Mouse (Mus musculus) mature B cell (primary cell): ENCODE results near the gene Plxna2.

Experiments
- in situ Hi-C: fragments of 300-500 bp; cut with MboI; formaldehyde crosslinking; loops from 2 replicates; pipeline ENCODE4 v1.14.3; 2019

Gene Plxna2

GRCm38 (mm10) chr1:194660426-194661119 lies 42.6 kb downstream of the Plxna2 start:
- in situ Hi-C loops: no loop called here

GRCm38 (mm10) chr1:194663021-194663420 lies 45.0 kb downstream of the Plxna2 start:
- in situ Hi-C loops: no loop called here

- in situ Hi-C loops: no loop called here
Observed at GRCm38 (mm10) chr1:194665715-194666114, 47.7 kb downstream of the Plxna2 start.

- in situ Hi-C loops: no loop called here
Observed at GRCm38 (mm10) chr1:194671783-194672524, 53.9 kb downstream of the Plxna2 start.

- in situ Hi-C loops: no loop called here
Observed at GRCm38 (mm10) chr1:194672525-194672894, 54.5 kb downstream of the Plxna2 start.

GRCm38 (mm10) chr1:194673229-194673628 lies 55.2 kb downstream of the Plxna2 start:
- in situ Hi-C loops: no loop called here

- in situ Hi-C loops: no loop called here
Observed at GRCm38 (mm10) chr1:194675106-194675890, 57.3 kb downstream of the Plxna2 start.

GRCm38 (mm10) chr1:194675891-194676200 lies 57.8 kb downstream of the Plxna2 start:
- in situ Hi-C loops: no loop called here

- in situ Hi-C loops: no loop called here
Observed at GRCm38 (mm10) chr1:194677878-194678277, 59.9 kb downstream of the Plxna2 start.

- in situ Hi-C loops: no loop called here
Observed at GRCm38 (mm10) chr1:194679147-194679546, 61.1 kb downstream of the Plxna2 start.

- in situ Hi-C loops: no loop called here
Observed at GRCm38 (mm10) chr1:194680136-194680535, 62.1 kb downstream of the Plxna2 start.

GRCm38 (mm10) chr1:194682021-194682420 lies 64.0 kb downstream of the Plxna2 start:
- in situ Hi-C loops: no loop called here

- in situ Hi-C loops: no loop called here
Observed at GRCm38 (mm10) chr1:194683132-194683531, 65.1 kb downstream of the Plxna2 start.

GRCm38 (mm10) chr1:194685896-194686295 lies 67.9 kb downstream of the Plxna2 start:
- in situ Hi-C loops: no loop called here

GRCm38 (mm10) chr1:194687746-194688145 lies 69.7 kb downstream of the Plxna2 start:
- in situ Hi-C loops: no loop called here

- in situ Hi-C loops: no loop called here
Observed at GRCm38 (mm10) chr1:194688161-194688560, 70.1 kb downstream of the Plxna2 start.

- in situ Hi-C loops: no loop called here
Observed at GRCm38 (mm10) chr1:194693063-194693462, 75.0 kb downstream of the Plxna2 start.

GRCm38 (mm10) chr1:194693488-194693887 lies 75.5 kb downstream of the Plxna2 start:
- in situ Hi-C loops: no loop called here

GRCm38 (mm10) chr1:194694805-194695204 lies 76.8 kb downstream of the Plxna2 start:
- in situ Hi-C loops: no loop called here

- in situ Hi-C loops: no loop called here
Observed at GRCm38 (mm10) chr1:194697439-194697838, 79.4 kb downstream of the Plxna2 start.

GRCm38 (mm10) chr1:194699321-194699720 lies 81.3 kb downstream of the Plxna2 start:
- in situ Hi-C loops: no loop called here

- in situ Hi-C loops: no loop called here
Observed at GRCm38 (mm10) chr1:194703235-194703634, 85.2 kb downstream of the Plxna2 start.
